Mouse (Mus musculus) lung, adult 2 months (tissue): Measurements from ENCODE around the gene Rab5if. TPM values are rescaled to one million over a fixed set of nuclear protein-coding genes. Genes with fewer than 3 reads are reported as not detected.
A peak's percentile ranks its signal among the peaks of the same experiment; 100 is the strongest.
"Not testable (repeated sequence)": the region's sequence is repeated elsewhere in the genome, so short reads cannot be mapped to it uniquely, and the experiment has no call there.

ENCODE experiments used
- DNase-seq: peaks from one replicate; pipeline ENCODE4 v3.0.0; 2022
- H3K4me1 ChIP-seq: fragments of 200-500 bp; 2 replicates; pipeline ENCODE4 v1.6.1; 2011; ENCODE audit warnings: low read length; ENCODE audit not compliant: control insufficient read depth, insufficient read depth
- H3K4me3 ChIP-seq: fragments of 200-500 bp; replicated peaks from 2 replicates; pipeline ENCODE3; 2011; ENCODE audit warnings: low read depth, mild to moderate bottlenecking, control low read depth, low read length; ENCODE audit errors: extremely low read depth
- CTCF ChIP-seq: fragments of 200-500 bp; IDR thresholded peaks from 2 replicates; pipeline ENCODE4 v1.5.1; 2011; ENCODE audit warnings: mild to moderate bottlenecking, low read length, control low read depth; ENCODE audit not compliant: insufficient read depth
- POLR2A ChIP-seq: fragments of 200-500 bp; IDR thresholded peaks from 2 replicates; pipeline ENCODE4 v1.6.1; 2011; ENCODE audit warnings: low read depth, mild to moderate bottlenecking, control low read depth, low read length, borderline replicate concordance; ENCODE audit errors: extremely low read depth
- WGBS: fragments of 180-500 bp; shearing (Covaris S2); methylation state at CpG from one replicate; pipeline ENCODE4 v1.1.7; 2018; 5-methylcytosine and 5-hydroxymethylcytosine counted together
- polyA plus RNA-seq: library from polyadenylated mRNA; depleted of rRNA; stranded (reverse); fragments of >200 nt; gene quantifications from 2 replicates; pipeline ENCODE4 v1.2.3, GENCODE M21; 2012; rRNA removed

Gene Rab5if
- 82.5 and 104 TPM in 2 replicates for polyA plus RNA-seq

DNA sequence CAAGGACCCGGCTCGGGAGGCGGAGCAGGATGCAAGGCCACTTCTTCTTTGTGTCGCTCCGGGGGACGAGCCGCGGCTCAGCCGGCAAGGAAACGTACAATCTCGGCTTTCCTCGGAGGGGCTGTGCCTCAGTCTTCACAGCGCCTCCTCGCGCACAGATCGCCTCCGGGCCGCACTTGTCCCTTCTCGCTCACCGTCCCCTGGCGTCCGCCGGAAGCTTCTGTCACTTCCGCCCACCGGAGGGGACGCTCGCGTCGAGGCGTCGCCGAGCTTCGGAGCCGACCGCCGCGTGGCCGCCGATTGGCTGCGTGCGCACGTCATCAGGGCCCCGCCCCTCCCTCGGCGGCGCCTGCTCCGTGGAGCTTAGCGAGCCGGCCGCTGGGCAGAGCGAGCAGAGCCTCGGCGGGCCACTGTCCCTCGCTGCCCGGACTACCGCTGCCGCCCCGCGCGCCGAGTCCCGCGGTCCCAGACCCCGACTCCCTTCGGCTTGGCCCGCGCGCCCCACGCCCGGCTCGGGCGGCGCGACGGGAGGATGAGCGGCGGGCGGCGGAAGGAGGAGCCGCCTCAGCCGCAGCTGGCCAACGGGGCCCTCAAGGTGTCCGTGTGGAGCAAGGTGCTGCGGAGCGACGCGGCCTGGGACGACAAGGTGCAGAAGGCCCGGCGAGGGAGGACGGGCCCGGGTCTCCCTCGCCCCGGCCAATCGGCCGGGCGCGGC is at the start of gene Rab5if:
Gene Rab5if (plus strand): TSS at position 357 of the 715 bp plus-strand sequence.
- H3K4me1 ChIP-seq: peaks cover 12% of the 10 kb centered on the region; the same call in 1 of the 2 replicates
- WGBS: under 1% methylated on average over 89 of the region's 98 CpGs
- peak within 1 kb of the TSS; percentile 84 for H3K4me3 ChIP-seq
- DNase-seq: peak; percentile 98
- TF ChIP-seq POLR2A (peak; percentile 79), CTCF (0 out of 2 replicates have a peak, but pooled peaks have one; percentile 30)

- H3K4me3 ChIP-seq: no peak overlapping the region
- 16% methylated on average over 8 of the region's 8 CpGs for WGBS
- no peaks in the 10 kb centered on the region for H3K4me1 ChIP-seq
- DNase-seq: no peak
- TF ChIP-seq CTCF: no peak
- no peak for TF ChIP-seq POLR2A
These were observed 48.6 kb upstream of the Rab5if start for GRCm38 (mm10) chr2:156814344-156814801.

DNA sequence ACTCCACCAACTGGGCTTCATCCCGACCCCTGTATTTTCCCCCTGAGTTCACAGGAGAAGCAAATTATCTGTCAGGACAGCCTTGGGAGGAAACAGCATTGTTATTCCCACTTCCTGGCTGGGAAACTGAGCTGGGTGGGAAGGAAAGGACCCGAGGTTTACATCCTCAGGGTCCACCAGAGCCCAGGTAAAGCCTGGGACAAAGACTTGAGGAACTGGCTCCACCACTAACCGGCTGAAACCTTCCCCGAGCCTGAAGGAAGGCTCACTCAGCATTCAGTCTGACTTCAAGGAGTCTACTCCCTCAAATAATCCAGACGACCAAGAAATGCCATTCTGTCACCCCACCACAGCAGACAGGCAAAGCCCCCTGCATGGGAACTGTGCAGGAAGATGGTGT is 48.0 kb upstream of the Rab5if start:
- whole genome bisulfite sequencing: 17% methylated on average over 5 of the region's 5 CpGs
- TF ChIP-seq POLR2A (no peak), CTCF (no peak)
- no peaks in the 10 kb centered on the region for H3K4me1 ChIP-seq
- H3K4me3 ChIP-seq: no peak overlapping the region
- no peak for DNase-seq

GRCm38 (mm10) chr2:156815412-156815811 is 47.5 kb upstream of the Rab5if start:
- 71% methylated on average over 3 of the region's 3 CpGs for WGBS
- TF ChIP-seq POLR2A (no peak), CTCF (no peak)
- Histone ChIP-seq H3K4me1 (no peaks in the 10 kb centered on the region), H3K4me3 (no peak overlapping the region)
- DNase-seq: no peak

DNA sequence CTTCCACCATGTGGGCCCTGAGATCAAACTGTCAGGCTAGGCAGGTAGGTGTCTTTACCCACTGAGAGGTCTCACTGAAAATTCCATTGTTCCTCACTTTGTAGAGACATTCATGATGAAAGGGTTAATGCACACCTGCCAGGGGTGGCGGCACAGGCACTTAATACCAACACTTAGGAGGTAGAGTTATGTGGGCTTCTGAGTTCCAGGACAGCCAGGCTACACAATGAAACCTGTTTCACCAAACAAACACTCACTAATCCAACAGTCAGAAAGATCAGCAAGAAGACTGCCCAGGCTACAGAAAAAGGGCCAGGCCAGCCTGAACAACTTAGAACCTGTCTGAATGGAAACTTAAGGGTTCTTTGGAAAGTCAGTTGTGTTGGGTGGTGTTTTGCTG is 46.8 kb upstream of the Rab5if start:
- TF ChIP-seq POLR2A (no peak), CTCF (no peak)
- DNase-seq: no peak

GRCm38 (mm10) chr2:156825128-156825527 is 37.8 kb upstream of the Rab5if start:
- not testable (repeated sequence) for DNase-seq, H3K4me3 ChIP-seq, H3K4me1 ChIP-seq
- WGBS: 87% methylated on average over 6 of the region's 6 CpGs

More for the DNA sequence above, 46.8 kb upstream of the Rab5if start:
- Histone ChIP-seq H3K4me1 (no peaks in the 10 kb centered on the region), H3K4me3 (no peak overlapping the region)
- 57% methylated on average over 1 of the region's 1 CpGs for WGBS

- H3K4me1 ChIP-seq: no peaks in the 10 kb centered on the region
- 96% methylated on average over 11 of the region's 11 CpGs for WGBS
- TF ChIP-seq POLR2A (no peak), CTCF (no peak)
- H3K4me3 ChIP-seq: no peak overlapping the region
- no peak for DNase-seq
These were observed 28.6 kb upstream of the Rab5if start for GRCm38 (mm10) chr2:156834336-156834735.

GRCm38 (mm10) chr2:156838839-156839238 is 24.1 kb upstream of the Rab5if start:
- no peak for DNase-seq
- 72% methylated on average over 6 of the region's 6 CpGs for WGBS

DNA sequence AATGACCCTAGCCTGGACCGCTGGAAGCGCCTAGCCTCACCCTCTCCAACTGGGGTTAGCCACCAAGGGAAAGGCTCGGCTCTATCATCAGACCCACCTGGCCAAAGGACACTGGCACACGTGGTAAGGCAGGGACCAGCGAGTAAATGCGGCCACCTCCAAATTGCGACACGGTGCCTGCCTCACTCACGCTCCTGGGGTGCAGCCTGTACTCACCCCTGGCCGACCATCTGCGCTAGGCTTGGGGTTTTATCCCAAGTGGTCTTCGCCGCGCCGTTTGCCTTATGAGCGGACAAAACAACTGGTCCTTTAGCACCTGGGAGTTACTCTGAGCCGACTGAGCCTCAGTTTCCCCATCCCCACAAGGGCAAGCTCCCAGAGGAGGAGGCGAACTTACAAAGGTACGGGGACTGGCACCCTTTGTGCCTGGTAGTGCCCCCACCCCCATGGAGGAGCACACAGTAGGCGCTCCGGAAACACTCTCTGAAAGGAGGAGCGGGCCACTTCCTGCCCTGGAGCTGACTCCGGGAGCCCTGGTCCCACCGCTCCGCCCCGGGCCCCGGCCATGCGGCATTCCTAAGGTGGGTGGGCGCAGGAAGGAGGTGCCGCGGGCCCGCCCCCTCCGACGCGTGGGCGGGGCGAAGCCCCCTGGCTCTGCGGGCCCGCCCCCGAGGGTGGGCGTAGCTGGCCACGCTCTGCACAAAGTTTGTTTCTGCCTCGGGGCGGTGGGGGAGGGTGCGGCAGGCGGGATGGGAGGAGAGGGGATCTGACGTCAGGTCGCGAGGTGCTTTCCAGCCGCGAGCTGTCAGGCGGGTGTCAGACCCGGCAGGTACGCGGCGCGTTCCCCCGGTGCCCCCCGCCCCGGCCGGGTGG is 23.4 kb upstream of the Rab5if start, which contains the start of gene Tgif2:
Gene Tgif2 (plus strand): TSS at position 689 of the 873 bp plus-strand sequence.
- no peak for TF ChIP-seq CTCF
- peak; percentile 17; the same call in 1 of the 2 replicates for TF ChIP-seq POLR2A
- peaks cover 9% of the 10 kb centered on the region for H3K4me1 ChIP-seq
- WGBS: 11% methylated on average over 60 of the region's 61 CpGs
- DNase-seq: peak; percentile 51
- peak within 1 kb of the TSS; percentile 58 for H3K4me3 ChIP-seq

More at GRCm38 (mm10) chr2:156838839-156839238, 24.1 kb upstream of the Rab5if start:
- Histone ChIP-seq H3K4me3 (no peak overlapping the region), H3K4me1 (peaks cover 9% of the 10 kb centered on the region)
- TF ChIP-seq POLR2A (no peak), CTCF (no peak)
